Mouse (Mus musculus): ENCODE measurements around the gene Top2b. TPM values are rescaled to one million over a fixed set of nuclear protein-coding genes. Genes with fewer than 3 reads are reported as not detected.

The Top2b gene
- polyA plus RNA-seq, 1 experiment from 2014 or later: 124 TPM

- Histone ChIP-seq H3K36me3 (replicated peaks; ENCODE audit: control insufficient read depth, insufficient read depth) (no peaks in the 10 kb centered on the region), H3K9me3 (ENCODE audit: control insufficient read depth, low read length) (no peaks in the 10 kb centered on the region), H3K27ac (no peak overlapping the region), H3K4me2 (replicated peaks) (no peak overlapping the region), H3K4me1 (replicated peaks; ENCODE audit: control insufficient read depth, insufficient read depth, low read length) (no peaks in the 10 kb centered on the region), H3K9ac (no peak overlapping the region), H3K4me3 (replicated peaks; ENCODE audit: low read length) (no peak overlapping the region), H3K27me3 (ENCODE audit: control insufficient read depth, insufficient read depth, low read length) (no peaks in the 10 kb centered on the region)
- DNase-seq (ENCODE audit: low spot score) (no peak), ATAC-seq (ENCODE audit: low FRiP score) (no peak)
- 67% methylated on average over 3 of the region's 3 CpGs for WGBS
Observed at GRCm38 (mm10) chr14:16335835-16336417, 29.1 kb upstream of the Top2b start.

GRCm38 (mm10) chr14:16347505-16347904, 17.5 kb upstream of the Top2b start:
- DNase-seq (ENCODE audit: low spot score): no peak
- Histone ChIP-seq H3K4me1 (replicated peaks; ENCODE audit: control insufficient read depth, insufficient read depth, low read length) (no peaks in the 10 kb centered on the region), H3K27me3 (ENCODE audit: control insufficient read depth, insufficient read depth, low read length) (no peaks in the 10 kb centered on the region), H3K4me2 (replicated peaks) (no peak overlapping the region), H3K36me3 (replicated peaks; ENCODE audit: control insufficient read depth, insufficient read depth) (no peaks in the 10 kb centered on the region), H3K9me3 (ENCODE audit: control insufficient read depth, low read length) (no peaks in the 10 kb centered on the region), H3K27ac (no peak overlapping the region), H3K4me3 (replicated peaks; ENCODE audit: low read length) (no peak overlapping the region), H3K9ac (no peak overlapping the region)
- WGBS: 74% methylated on average over 9 of the region's 9 CpGs
- ATAC-seq (ENCODE audit: low FRiP score): no peak

- 0 out of 2 replicates have a peak, but pooled peaks cover 5% of the 10 kb centered on the region for H3K4me1 ChIP-seq (replicated peaks; ENCODE audit: control insufficient read depth, insufficient read depth, low read length)
- no peak overlapping the region for H3K27ac ChIP-seq
- H3K27me3 ChIP-seq (ENCODE audit: control insufficient read depth, insufficient read depth, low read length): no peaks in the 10 kb centered on the region
- ATAC-seq (ENCODE audit: low FRiP score): no peak
- no peak overlapping the region for H3K4me2 ChIP-seq (replicated peaks)
- H3K36me3 ChIP-seq (replicated peaks; ENCODE audit: control insufficient read depth, insufficient read depth): no peaks in the 10 kb centered on the region
- no peak overlapping the region for H3K4me3 ChIP-seq (replicated peaks; ENCODE audit: low read length)
- DNase-seq (ENCODE audit: low spot score): no peak
- 79% methylated on average over 1 of the region's 1 CpGs for WGBS
- H3K9me3 ChIP-seq (ENCODE audit: control insufficient read depth, low read length): no peaks in the 10 kb centered on the region
- H3K9ac ChIP-seq: no peak overlapping the region
Observed at GRCm38 (mm10) chr14:16359704-16360103, 5.3 kb upstream of the Top2b start.

DNA sequence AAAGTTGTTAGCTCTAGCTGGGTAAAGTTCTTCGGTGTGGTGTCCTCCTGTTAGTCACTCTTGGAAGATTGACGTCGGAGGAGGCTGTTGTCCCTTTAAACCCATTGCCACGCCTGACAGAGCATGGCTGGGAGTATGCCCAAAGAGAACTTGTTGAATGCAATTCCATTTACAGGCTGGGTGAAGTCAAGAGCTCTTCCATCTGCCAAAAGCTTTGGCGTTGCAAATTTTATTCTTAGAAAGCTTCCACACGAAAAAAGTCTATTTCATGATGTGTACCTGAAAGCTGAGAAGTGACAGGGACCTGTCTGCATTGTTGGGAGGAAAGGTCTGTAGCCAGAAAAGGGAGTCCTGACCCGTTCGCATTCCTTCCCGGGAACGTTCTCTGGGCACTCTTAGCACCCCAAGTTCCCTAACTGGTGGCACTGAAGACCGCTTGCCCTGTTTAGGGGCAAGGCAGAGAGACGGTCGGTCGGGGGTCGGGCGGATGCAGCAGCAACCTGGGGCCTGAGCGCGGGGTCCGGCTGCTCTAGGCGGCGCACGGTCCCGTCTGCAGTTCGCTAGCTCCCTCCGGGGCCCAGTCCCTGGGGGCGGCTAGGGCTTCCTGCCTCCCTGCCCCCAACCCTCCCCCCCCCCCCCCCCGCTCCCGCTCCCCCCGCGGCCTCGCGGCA, 683 bp upstream of the Top2b start:
- H3K36me3 ChIP-seq (replicated peaks; ENCODE audit: control insufficient read depth, insufficient read depth): no peaks in the 10 kb centered on the region
- peak overlapping the region; percentile 75 for H3K4me3 ChIP-seq (replicated peaks; ENCODE audit: low read length)
- H3K9ac ChIP-seq: peak overlapping the region; percentile 97
- H3K27me3 ChIP-seq (ENCODE audit: control insufficient read depth, insufficient read depth, low read length): no peaks in the 10 kb centered on the region
- WGBS: under 1% methylated on average over 26 of the region's 32 CpGs
- H3K4me1 ChIP-seq (replicated peaks; ENCODE audit: control insufficient read depth, insufficient read depth, low read length): peaks cover 27% of the 10 kb centered on the region
- DNase-seq (ENCODE audit: low spot score) (peak; percentile 52), ATAC-seq (ENCODE audit: low FRiP score) (peak; percentile 67)
- H3K4me2 ChIP-seq (replicated peaks): peak overlapping the region; percentile 72
- H3K27ac ChIP-seq: peak overlapping the region; percentile 99
- H3K9me3 ChIP-seq (ENCODE audit: control insufficient read depth, low read length): no peaks in the 10 kb centered on the region

DNA sequence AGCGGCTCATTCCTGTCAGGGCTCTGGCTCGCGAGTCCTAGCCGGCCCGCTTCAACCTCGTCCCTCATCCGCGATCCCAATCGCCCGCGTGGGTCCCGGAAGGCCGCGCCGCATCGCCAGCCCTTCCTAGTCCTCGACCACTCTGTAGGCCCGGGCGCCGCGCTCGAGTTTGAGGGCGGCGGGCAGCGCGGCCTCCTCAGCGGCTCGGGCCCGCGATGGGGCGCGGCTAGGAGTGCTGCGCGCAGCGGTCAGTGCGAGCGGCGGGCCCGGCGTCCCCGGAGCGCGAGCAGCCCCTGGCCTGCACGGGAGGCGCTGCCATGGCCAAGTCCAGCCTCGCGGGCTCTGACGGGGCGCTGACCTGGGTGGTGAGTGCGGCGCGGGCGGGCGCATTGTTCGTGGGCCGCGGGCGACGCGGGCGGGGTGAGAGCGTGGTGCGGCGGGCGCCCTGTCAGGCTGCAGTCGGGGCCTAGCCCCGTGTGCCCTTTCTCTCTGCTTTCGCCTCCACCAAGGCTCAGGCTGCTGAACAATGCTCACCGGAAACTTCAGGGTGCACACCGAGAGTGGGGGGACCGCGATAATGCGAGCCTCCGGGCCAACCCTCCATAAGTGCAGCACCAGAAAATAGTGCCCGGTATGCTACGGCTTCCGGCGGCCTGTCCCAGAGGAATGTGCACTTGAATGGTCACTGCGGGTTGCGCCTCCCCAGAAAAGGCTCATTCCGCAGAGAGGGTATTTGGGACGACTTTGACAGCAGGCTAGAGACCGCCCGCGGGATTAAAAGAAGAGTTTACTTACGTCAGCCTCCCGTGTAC, 589 bp downstream of the Top2b start:
- Histone ChIP-seq H3K4me1 (replicated peaks; ENCODE audit: control insufficient read depth, insufficient read depth, low read length) (peaks cover 29% of the 10 kb centered on the region), H3K4me2 (replicated peaks) (peak overlapping the region; percentile 72), H3K4me3 (replicated peaks; ENCODE audit: low read length) (peak overlapping the region; percentile 75), H3K27me3 (ENCODE audit: control insufficient read depth, insufficient read depth, low read length) (no peaks in the 10 kb centered on the region), H3K9me3 (ENCODE audit: control insufficient read depth, low read length) (no peaks in the 10 kb centered on the region), H3K27ac (peak overlapping the region; percentile 99), H3K36me3 (replicated peaks; ENCODE audit: control insufficient read depth, insufficient read depth) (0 out of 2 replicates have a peak, but pooled peaks cover 3% of the 10 kb centered on the region), H3K9ac (peak overlapping the region; percentile 97)
- ATAC-seq (ENCODE audit: low FRiP score) (peak; percentile 70), DNase-seq (ENCODE audit: low spot score) (peak; percentile 51)
- WGBS: 1% methylated on average over 86 of the region's 87 CpGs

- no peaks in the 10 kb centered on the region for H3K9me3 ChIP-seq (ENCODE audit: control insufficient read depth, low read length)
- peak overlapping the region; percentile 97 for H3K9ac ChIP-seq
- peak overlapping the region; percentile 99 for H3K27ac ChIP-seq
- peak overlapping the region; percentile 75 for H3K4me3 ChIP-seq (replicated peaks; ENCODE audit: low read length)
- H3K4me2 ChIP-seq (replicated peaks): peak overlapping the region; percentile 72
- no peak for ATAC-seq (ENCODE audit: low FRiP score)
- no peak for DNase-seq (ENCODE audit: low spot score)
- H3K36me3 ChIP-seq (replicated peaks; ENCODE audit: control insufficient read depth, insufficient read depth): 0 out of 2 replicates have a peak, but pooled peaks cover 3% of the 10 kb centered on the region
- no peaks in the 10 kb centered on the region for H3K27me3 ChIP-seq (ENCODE audit: control insufficient read depth, insufficient read depth, low read length)
- WGBS: 13% methylated on average over 16 of the region's 16 CpGs
- H3K4me1 ChIP-seq (replicated peaks; ENCODE audit: control insufficient read depth, insufficient read depth, low read length): peaks cover 29% of the 10 kb centered on the region
Observed at GRCm38 (mm10) chr14:16366174-16366889, 1.4 kb downstream of the Top2b start.

GRCm38 (mm10) chr14:16366986-16367385, 2.0 kb downstream of the Top2b start:
- Histone ChIP-seq H3K9me3 (ENCODE audit: control insufficient read depth, low read length) (no peaks in the 10 kb centered on the region), H3K9ac (peak overlapping the region; percentile 97), H3K27me3 (ENCODE audit: control insufficient read depth, insufficient read depth, low read length) (no peaks in the 10 kb centered on the region), H3K27ac (no peak overlapping the region), H3K4me2 (replicated peaks) (peak overlapping the region; percentile 72), H3K4me1 (replicated peaks; ENCODE audit: control insufficient read depth, insufficient read depth, low read length) (peaks cover 29% of the 10 kb centered on the region), H3K36me3 (replicated peaks; ENCODE audit: control insufficient read depth, insufficient read depth) (0 out of 2 replicates have a peak, but pooled peaks cover 3% of the 10 kb centered on the region), H3K4me3 (replicated peaks; ENCODE audit: low read length) (peak overlapping the region; percentile 75)
- DNase-seq (ENCODE audit: low spot score) (no peak), ATAC-seq (ENCODE audit: low FRiP score) (no peak)
- WGBS: 42% methylated on average over 2 of the region's 2 CpGs

DNA sequence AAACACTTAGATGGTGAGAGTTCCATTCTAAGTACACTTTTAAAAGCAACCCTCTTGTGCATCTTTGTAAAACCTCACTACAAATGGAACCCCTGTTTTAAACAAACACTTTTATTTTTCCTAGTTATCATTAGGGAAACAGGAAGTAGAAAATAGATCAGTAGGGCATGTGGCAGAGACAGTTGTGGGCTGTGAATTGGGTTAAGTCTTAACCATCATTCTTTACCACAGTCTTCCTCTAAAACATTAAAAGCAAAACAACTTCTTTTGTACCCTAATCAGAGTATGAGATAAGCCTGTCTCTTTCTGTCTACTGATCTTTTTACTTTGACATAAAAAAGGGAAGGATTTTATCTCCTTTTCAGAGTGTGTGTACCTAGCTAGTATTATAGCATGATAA, 7.8 kb downstream of the Top2b start:
- DNase-seq (ENCODE audit: low spot score): no peak
- H3K4me1 ChIP-seq (replicated peaks; ENCODE audit: control insufficient read depth, insufficient read depth, low read length): peaks cover 19% of the 10 kb centered on the region
- no peak for ATAC-seq (ENCODE audit: low FRiP score)
- no peak overlapping the region for H3K9ac ChIP-seq
- H3K36me3 ChIP-seq (replicated peaks; ENCODE audit: control insufficient read depth, insufficient read depth): peaks cover 3% of the 10 kb centered on the region; the same call in 1 of the 2 replicates
- H3K4me2 ChIP-seq (replicated peaks): no peak overlapping the region
- H3K27ac ChIP-seq: no peak overlapping the region
- no peak overlapping the region for H3K4me3 ChIP-seq (replicated peaks; ENCODE audit: low read length)
- H3K9me3 ChIP-seq (ENCODE audit: control insufficient read depth, low read length): no peaks in the 10 kb centered on the region
- no peaks in the 10 kb centered on the region for H3K27me3 ChIP-seq (ENCODE audit: control insufficient read depth, insufficient read depth, low read length)

DNA sequence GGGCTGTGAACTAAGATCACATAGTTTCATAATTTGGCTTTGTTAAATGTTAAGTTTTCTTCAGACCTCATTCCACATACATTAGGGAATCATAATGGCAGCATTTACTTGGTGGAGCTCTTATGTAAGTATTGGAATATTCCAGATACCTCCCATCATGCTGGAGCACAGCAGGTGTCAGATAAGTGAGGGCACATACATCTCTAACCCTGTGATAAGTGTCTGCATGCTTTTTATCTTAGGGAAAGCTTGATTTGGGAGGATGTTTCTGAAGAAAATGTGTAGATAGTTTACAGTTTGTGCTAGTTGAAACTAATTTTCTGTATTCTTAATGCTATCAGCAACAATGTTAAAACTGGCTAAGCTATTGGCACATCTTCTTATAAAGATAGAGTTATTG, 8.2 kb downstream of the Top2b start:
- no peak overlapping the region for H3K27ac ChIP-seq
- DNase-seq (ENCODE audit: low spot score) (no peak), ATAC-seq (ENCODE audit: low FRiP score) (no peak)
- H3K9ac ChIP-seq: no peak overlapping the region
- H3K4me3 ChIP-seq (replicated peaks; ENCODE audit: low read length): no peak overlapping the region
- H3K4me1 ChIP-seq (replicated peaks; ENCODE audit: control insufficient read depth, insufficient read depth, low read length): peaks cover 20% of the 10 kb centered on the region
- H3K36me3 ChIP-seq (replicated peaks; ENCODE audit: control insufficient read depth, insufficient read depth): peaks cover 3% of the 10 kb centered on the region; the same call in 1 of the 2 replicates
- H3K9me3 ChIP-seq (ENCODE audit: control insufficient read depth, low read length): no peaks in the 10 kb centered on the region
- H3K4me2 ChIP-seq (replicated peaks): no peak overlapping the region
- no peaks in the 10 kb centered on the region for H3K27me3 ChIP-seq (ENCODE audit: control insufficient read depth, insufficient read depth, low read length)
